Mouse (Mus musculus): ENCODE measurements around the gene Ofd1. TPM values are rescaled to one million over a fixed set of nuclear protein-coding genes. Genes with fewer than 3 reads are reported as not detected.

Gene Ofd1
- polyA plus RNA-seq, 1 experiment: 1.9 TPM

- Histone ChIP-seq H3K27ac (ENCODE audit: control insufficient read depth, insufficient read depth, low read length) (no peak overlapping the region), H3K36me3 (ENCODE audit: control insufficient read depth, insufficient read depth, low read length) (no peaks in the 10 kb centered on the region), H3K4me1 (replicated peaks; ENCODE audit: control insufficient read depth, insufficient read depth, low read length) (no peaks in the 10 kb centered on the region), H3K27me3 (ENCODE audit: control insufficient read depth, insufficient read depth, low read length) (no peaks in the 10 kb centered on the region), H3K4me3 (ENCODE audit: control insufficient read depth, insufficient read depth, low read length) (no peak overlapping the region)
- no peak for DNase-seq
- no peak for TF ChIP-seq CTCF (IDR thresholded peaks at IDR 0.05; ENCODE audit: borderline replicate concordance, control insufficient read depth, extremely low read depth, insufficient read depth, low read length, poor library complexity)
- no peak for TF ChIP-seq POLR2A (IDR thresholded peaks at IDR 0.05; ENCODE audit: control insufficient read depth, extremely low read depth, insufficient read depth, low read length, poor library complexity)
- whole genome bisulfite sequencing: 85% methylated on average over 2 of the region's 2 CpGs
These were observed 87.1 kb downstream of the Ofd1 start for GRCm38 (mm10) chrX:166353412-166353811.

GRCm38 (mm10) chrX:166351790-166352189 lies 88.7 kb downstream of the Ofd1 start:
- Histone ChIP-seq H3K27ac (ENCODE audit: control insufficient read depth, insufficient read depth, low read length) (no peak overlapping the region), H3K4me1 (replicated peaks; ENCODE audit: control insufficient read depth, insufficient read depth, low read length) (no peaks in the 10 kb centered on the region), H3K4me3 (ENCODE audit: control insufficient read depth, insufficient read depth, low read length) (no peak overlapping the region), H3K36me3 (ENCODE audit: control insufficient read depth, insufficient read depth, low read length) (no peaks in the 10 kb centered on the region), H3K27me3 (ENCODE audit: control insufficient read depth, insufficient read depth, low read length) (no peaks in the 10 kb centered on the region)
- peak; percentile 49 for DNase-seq
- WGBS: 14% methylated on average over 6 of the region's 6 CpGs
- no peak for TF ChIP-seq POLR2A (IDR thresholded peaks at IDR 0.05; ENCODE audit: control insufficient read depth, extremely low read depth, insufficient read depth, low read length, poor library complexity)
- no peak for TF ChIP-seq CTCF (IDR thresholded peaks at IDR 0.05; ENCODE audit: borderline replicate concordance, control insufficient read depth, extremely low read depth, insufficient read depth, low read length, poor library complexity)

- Histone ChIP-seq H3K27ac (ENCODE audit: control insufficient read depth, insufficient read depth, low read length) (no peak overlapping the region), H3K4me3 (ENCODE audit: control insufficient read depth, insufficient read depth, low read length) (no peak overlapping the region), H3K27me3 (ENCODE audit: control insufficient read depth, insufficient read depth, low read length) (no peaks in the 10 kb centered on the region), H3K4me1 (replicated peaks; ENCODE audit: control insufficient read depth, insufficient read depth, low read length) (no peaks in the 10 kb centered on the region), H3K36me3 (ENCODE audit: control insufficient read depth, insufficient read depth, low read length) (no peaks in the 10 kb centered on the region)
- 92% methylated on average over 4 of the region's 4 CpGs for WGBS
- DNase-seq: no peak
- TF ChIP-seq CTCF (IDR thresholded peaks at IDR 0.05; ENCODE audit: borderline replicate concordance, control insufficient read depth, extremely low read depth, insufficient read depth, low read length, poor library complexity) (no peak), POLR2A (IDR thresholded peaks at IDR 0.05; ENCODE audit: control insufficient read depth, extremely low read depth, insufficient read depth, low read length, poor library complexity) (no peak)
These were observed 91.9 kb downstream of the Ofd1 start for GRCm38 (mm10) chrX:166348634-166349033.

- no peak for DNase-seq
- 98% methylated on average over 6 of the region's 6 CpGs for WGBS
- TF ChIP-seq POLR2A (IDR thresholded peaks at IDR 0.05; ENCODE audit: control insufficient read depth, extremely low read depth, insufficient read depth, low read length, poor library complexity) (no peak), CTCF (IDR thresholded peaks at IDR 0.05; ENCODE audit: borderline replicate concordance, control insufficient read depth, extremely low read depth, insufficient read depth, low read length, poor library complexity) (no peak)
- no peak overlapping the region for H3K27ac ChIP-seq (ENCODE audit: control insufficient read depth, insufficient read depth, low read length)
- no peaks in the 10 kb centered on the region for H3K4me1 ChIP-seq (replicated peaks; ENCODE audit: control insufficient read depth, insufficient read depth, low read length)
- no peaks in the 10 kb centered on the region for H3K27me3 ChIP-seq (ENCODE audit: control insufficient read depth, insufficient read depth, low read length)
- H3K36me3 ChIP-seq (ENCODE audit: control insufficient read depth, insufficient read depth, low read length): no peaks in the 10 kb centered on the region
- no peak overlapping the region for H3K4me3 ChIP-seq (ENCODE audit: control insufficient read depth, insufficient read depth, low read length)
These were observed 92.4 kb downstream of the Ofd1 start for GRCm38 (mm10) chrX:166348086-166348485.

GRCm38 (mm10) chrX:166344228-166345015 lies 96.1 kb downstream of the Ofd1 start:
- H3K4me1 ChIP-seq (replicated peaks; ENCODE audit: control insufficient read depth, insufficient read depth, low read length): no peaks in the 10 kb centered on the region
- DNase-seq: no peak
- H3K27ac ChIP-seq (ENCODE audit: control insufficient read depth, insufficient read depth, low read length): no peak overlapping the region
- no peaks in the 10 kb centered on the region for H3K27me3 ChIP-seq (ENCODE audit: control insufficient read depth, insufficient read depth, low read length)
- H3K4me3 ChIP-seq (ENCODE audit: control insufficient read depth, insufficient read depth, low read length): no peak overlapping the region
- TF ChIP-seq CTCF (IDR thresholded peaks at IDR 0.05; ENCODE audit: borderline replicate concordance, control insufficient read depth, extremely low read depth, insufficient read depth, low read length, poor library complexity) (no peak), POLR2A (IDR thresholded peaks at IDR 0.05; ENCODE audit: control insufficient read depth, extremely low read depth, insufficient read depth, low read length, poor library complexity) (no peak)
- no peaks in the 10 kb centered on the region for H3K36me3 ChIP-seq (ENCODE audit: control insufficient read depth, insufficient read depth, low read length)
- WGBS: 77% methylated on average over 10 of the region's 10 CpGs

GRCm38 (mm10) chrX:166341795-166342194 lies 98.7 kb downstream of the Ofd1 start:
- Histone ChIP-seq H3K27me3 (ENCODE audit: control insufficient read depth, insufficient read depth, low read length) (no peaks in the 10 kb centered on the region), H3K4me3 (ENCODE audit: control insufficient read depth, insufficient read depth, low read length) (no peak overlapping the region), H3K4me1 (replicated peaks; ENCODE audit: control insufficient read depth, insufficient read depth, low read length) (no peaks in the 10 kb centered on the region), H3K27ac (ENCODE audit: control insufficient read depth, insufficient read depth, low read length) (no peak overlapping the region), H3K36me3 (ENCODE audit: control insufficient read depth, insufficient read depth, low read length) (no peaks in the 10 kb centered on the region)
- no peak for TF ChIP-seq CTCF (IDR thresholded peaks at IDR 0.05; ENCODE audit: borderline replicate concordance, control insufficient read depth, extremely low read depth, insufficient read depth, low read length, poor library complexity)
- no peak for TF ChIP-seq POLR2A (IDR thresholded peaks at IDR 0.05; ENCODE audit: control insufficient read depth, extremely low read depth, insufficient read depth, low read length, poor library complexity)
- WGBS: 43% methylated on average over 6 of the region's 6 CpGs
- DNase-seq: no peak

Other genes with a start within 250 kb of the Ofd1 start
- gene Gpm6b, start 201.8 kb downstream of the Ofd1 start, polyA plus RNA-seq (2012; rRNA removed): 1.7 and 2.4 TPM in 2 replicates
- gene Trappc2, start 130 bp downstream of the Ofd1 start, polyA plus RNA-seq (2012; rRNA removed): 2.0 and 2.9 TPM in 2 replicates
- gene Rab9, start 39.2 kb upstream of the Ofd1 start, polyA plus RNA-seq (2012; rRNA removed): 3.5 and 4.5 TPM in 2 replicates
- gene Tceanc, start 77.9 kb upstream of the Ofd1 start, polyA plus RNA-seq (2012; rRNA removed): 2.0 and 2.7 TPM in 2 replicates
- 0.11 TPM in 1 of 2 replicates, not detected in the other for gene Egfl6, start 145.0 kb upstream of the Ofd1 start, polyA plus RNA-seq (2012; rRNA removed)

Measured in thymus, adult 2 months (tissue).